Mouse (Mus musculus) liver, embryonic 14.5 days (tissue): ENCODE measurements at regions not wholly inside any gene's neighbourhood (a gene's known extent, or its start where the extent isn't known, plus 50 kb on each side); places are given as distances from the start of the nearest gene placed in this dataset.
A peak's percentile ranks its signal among the peaks of the same experiment; 100 is the strongest.

Source experiments
- ATAC-seq: fragments of 200-750 bp; cut with Nextera tagmentation; 2 replicates; pipeline ENCODE4 v1.8.0; 2017; ENCODE audit warnings: moderate number of reproducible peaks, mild to moderate bottlenecking, moderate library complexity; ENCODE audit not compliant: insufficient read depth
- DNase-seq, 3 experiments: peaks; one replicate each; pipeline ENCODE4 v3.0.0-alpha.2; 2012 to 2013; ENCODE audit warnings: low read depth in 3 of 3, low spot score in 3 of 3
- H3K27ac ChIP-seq: fragments of 300-500 bp; sonication (generic); 2 replicates; pipeline ENCODE4 v1.5.1; 2014; ENCODE audit warnings: moderate library complexity, mild to moderate bottlenecking, control low read depth, inconsistent platforms
- H3K27me3 ChIP-seq: fragments of 300-500 bp; sonication (generic); 2 replicates; pipeline ENCODE4 v1.6.1; 2014; ENCODE audit warnings: mild to moderate bottlenecking, low read length, moderate library complexity; ENCODE audit not compliant: control insufficient read depth, insufficient read depth
- H3K36me3 ChIP-seq: fragments of 300-500 bp; sonication (generic); replicated peaks from 2 replicates; pipeline ENCODE4 v1.6.1; 2014; ENCODE audit warnings: low read depth; ENCODE audit not compliant: control insufficient read depth, insufficient read depth
- H3K4me1 ChIP-seq, 2 experiments: fragments of 200-500 bp in 1 of 2; fragments of 300-500 bp in 1 of 2; sonication (generic) in 1 of 2; replicated peaks; 2 replicates each; pipeline ENCODE4 v1.6.1; 2012 to 2014; ENCODE audit warnings: antibody characterized with exemption in 1 of 2, inconsistent platforms in 1 of 2, low read length in 1 of 2; ENCODE audit not compliant: control insufficient read depth in 2 of 2, insufficient read depth in 2 of 2
- H3K4me2 ChIP-seq: fragments of 300-500 bp; sonication (generic); 2 replicates; pipeline ENCODE4 v1.6.1; 2014; ENCODE audit warnings: low read depth, mild to moderate bottlenecking, control low read depth, moderate library complexity
- H3K4me3 ChIP-seq, 2 experiments: fragments of 200-500 bp in 1 of 2; fragments of 300-500 bp in 1 of 2; sonication (generic) in 1 of 2; 2 replicates each; pipeline ENCODE4 v1.5.1; 2012 to 2014; ENCODE audit warnings: low read depth in 2 of 2, low read length in 2 of 2, mild to moderate bottlenecking in 2 of 2, control low read depth in 1 of 2, inconsistent platforms in 1 of 2, moderate library complexity in 1 of 2; ENCODE audit not compliant: insufficient read depth in 1 of 2
- H3K9ac ChIP-seq: fragments of 300-500 bp; sonication (generic); replicated peaks from 2 replicates; pipeline ENCODE4 v1.6.1; 2014; ENCODE audit warnings: mild to moderate bottlenecking, control low read depth, moderate library complexity
- H3K9me3 ChIP-seq: fragments of 300-500 bp; sonication (generic); 2 replicates; pipeline ENCODE4 v1.6.1; 2016; ENCODE audit warnings: low read length, mixed read lengths; ENCODE audit not compliant: control insufficient read depth
- CTCF ChIP-seq: IDR thresholded peaks from 2 replicates; pipeline ENCODE4 v1.5.1; 2016; ENCODE audit warnings: antibody characterized with exemption, low read depth, control low read depth
- EP300 ChIP-seq: IDR thresholded peaks from 2 replicates; pipeline ENCODE4 v1.6.1; 2016; ENCODE audit warnings: antibody characterized with exemption, low read depth
- WGBS: fragments of 180-500 bp; shearing (Covaris S2); extraction: QIAGEN DNeasy Blood & Tissue Kit; methylation state at CpG from one replicate; pipeline ENCODE4 v1.1.7; 2014; ENCODE audit not compliant: insufficient replicate concordance; 5-methylcytosine and 5-hydroxymethylcytosine counted together

DNA sequence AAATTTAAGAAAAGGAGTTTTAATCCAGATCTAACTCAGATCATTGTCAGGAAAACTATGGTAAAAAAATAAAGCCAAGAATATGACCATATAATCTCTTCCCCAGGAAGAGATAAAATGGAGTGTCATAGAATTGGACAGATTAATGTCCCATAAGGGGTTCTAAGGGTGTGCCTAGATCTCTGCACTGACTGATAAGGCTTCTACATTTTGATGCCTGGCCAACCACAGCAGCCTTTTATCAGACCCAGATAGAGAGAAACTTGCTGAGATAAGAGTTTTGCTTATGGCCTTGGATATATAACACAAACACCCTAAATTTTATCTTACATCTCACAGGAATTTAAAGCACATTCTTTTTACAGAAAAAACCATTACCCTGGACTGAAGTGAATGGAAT, 351.3 kb upstream of the Ccdc54 start:
- Histone ChIP-seq H3K4me2 (no peak overlapping the region), H3K9me3 (no peaks in the 10 kb centered on the region), H3K4me1 (no peaks in the 10 kb centered on the region), H3K36me3 (no peaks in the 10 kb centered on the region), H3K27me3 (no peaks in the 10 kb centered on the region), H3K4me3 (no peak overlapping the region), H3K27ac (no peak overlapping the region), H3K9ac (no peak overlapping the region)
- DNase-seq (no peak), ATAC-seq (no peak)
- TF ChIP-seq CTCF (no peak), EP300 (no peak)

DNA sequence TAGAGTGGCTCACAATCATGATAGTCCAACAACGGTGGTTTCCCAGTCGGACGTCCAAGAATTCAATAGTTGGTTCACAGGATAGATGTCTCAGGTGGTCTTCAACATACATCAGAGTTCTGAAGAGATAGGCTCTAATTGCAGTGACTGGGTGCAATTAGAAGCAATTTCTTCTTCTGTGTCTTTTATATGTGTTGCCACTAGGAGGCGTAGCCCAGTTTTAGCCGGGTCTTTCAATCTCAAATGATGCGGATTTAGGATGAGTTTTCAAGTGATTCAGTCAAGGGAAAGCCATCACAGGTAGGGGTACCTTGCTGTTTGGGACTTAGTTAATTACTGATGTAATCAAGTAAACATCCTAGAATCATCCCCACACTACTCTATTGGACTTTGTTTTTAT, 348.4 kb upstream of the Ccdc54 start:
- Histone ChIP-seq H3K9me3 (no peaks in the 10 kb centered on the region), H3K27me3 (no peaks in the 10 kb centered on the region), H3K9ac (no peak overlapping the region), H3K4me2 (no peak overlapping the region), H3K36me3 (no peaks in the 10 kb centered on the region), H3K27ac (no peak overlapping the region), H3K4me1 (no peaks in the 10 kb centered on the region), H3K4me3 (no peak overlapping the region)
- DNase-seq (no peak), ATAC-seq (no peak)
- WGBS = 25% methylated on average over 6 of the region's 6 CpGs
- TF ChIP-seq EP300 (no peak), CTCF (peak; percentile 22; the same call in 1 of the 2 replicates)

DNA sequence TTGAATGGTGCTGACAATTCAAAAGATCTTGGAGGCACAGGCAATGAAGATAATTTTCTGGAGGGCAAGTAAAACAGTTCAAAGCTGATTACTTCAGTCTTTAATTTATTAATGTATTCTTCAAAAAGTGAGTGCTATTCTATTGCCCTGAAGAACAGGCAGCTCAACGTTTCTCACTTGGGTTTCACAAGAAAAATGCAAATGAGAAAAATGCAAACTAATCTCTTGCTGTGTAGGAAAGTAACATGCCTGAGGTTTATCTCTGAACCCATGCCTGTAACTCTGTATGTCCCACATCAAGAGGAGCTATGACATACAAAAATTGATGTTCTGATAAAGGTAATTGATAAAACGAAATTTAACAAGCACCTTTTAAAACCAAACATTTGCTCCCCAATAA, 316.8 kb upstream of the Ccdc54 start:
- no peaks in the 10 kb centered on the region for H3K36me3 ChIP-seq
- H3K27ac ChIP-seq = no peak overlapping the region
- H3K9ac ChIP-seq = no peak overlapping the region
- H3K4me3 ChIP-seq = no peak overlapping the region
- H3K4me1 ChIP-seq = no peaks in the 10 kb centered on the region
- no peak overlapping the region for H3K4me2 ChIP-seq
- no peaks in the 10 kb centered on the region for H3K9me3 ChIP-seq
- no peak for DNase-seq
- 33% methylated on average over 2 of the region's 2 CpGs for WGBS
- no peak for TF ChIP-seq CTCF
- TF ChIP-seq EP300 = no peak
- ATAC-seq = no peak
- H3K27me3 ChIP-seq = no peaks in the 10 kb centered on the region

DNA sequence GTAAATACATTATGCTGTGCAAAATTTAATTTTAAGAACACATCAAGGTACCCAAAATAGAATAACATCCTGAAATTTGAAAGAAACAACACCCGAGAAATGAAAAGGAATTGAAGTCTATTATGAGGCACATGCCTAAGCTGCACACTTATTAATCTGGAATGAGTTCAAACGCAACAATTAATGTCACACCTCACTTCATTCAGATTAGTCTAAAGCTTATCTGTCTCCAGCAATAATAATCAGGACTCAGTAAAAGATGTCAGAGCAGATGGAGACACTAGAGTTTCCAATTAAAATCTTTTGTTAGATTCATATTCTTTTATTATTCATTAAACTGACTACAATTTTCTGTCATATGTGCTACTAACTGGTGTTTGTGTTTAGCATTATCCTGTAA, 308.2 kb upstream of the Ccdc54 start:
- Histone ChIP-seq H3K4me2 (no peak overlapping the region), H3K9me3 (no peaks in the 10 kb centered on the region), H3K4me1 (no peaks in the 10 kb centered on the region), H3K36me3 (no peaks in the 10 kb centered on the region), H3K4me3 (no peak overlapping the region), H3K27ac (no peak overlapping the region), H3K27me3 (no peaks in the 10 kb centered on the region), H3K9ac (no peak overlapping the region)
- 56% methylated on average over 2 of the region's 2 CpGs for WGBS
- TF ChIP-seq CTCF = no peak
- no peak for TF ChIP-seq EP300
- DNase-seq = no peak
- ATAC-seq = no peak

DNA sequence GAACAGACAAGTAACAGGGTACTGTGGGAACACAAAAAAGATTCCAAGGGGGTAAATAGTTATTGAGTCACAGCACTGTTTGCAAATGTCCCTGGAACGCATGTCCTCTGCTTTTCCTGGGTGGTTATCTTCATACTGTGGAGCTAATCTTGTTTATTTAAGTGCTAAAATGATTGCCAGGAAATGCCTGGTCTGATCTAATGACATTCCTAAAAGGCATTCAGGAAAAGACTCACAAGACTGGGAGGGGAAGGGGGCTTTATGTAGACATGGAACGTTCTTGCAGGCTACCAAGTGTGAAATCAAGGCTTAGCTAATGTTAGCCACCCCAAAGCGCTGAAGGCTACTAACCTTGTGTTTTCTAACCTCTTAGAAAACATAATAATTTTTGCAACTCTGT, 287.0 kb upstream of the Ccdc54 start:
- 31% methylated on average over 3 of the region's 3 CpGs for WGBS
- Histone ChIP-seq H3K27ac (no peak overlapping the region), H3K27me3 (no peaks in the 10 kb centered on the region), H3K9ac (no peak overlapping the region), H3K4me2 (no peak overlapping the region), H3K4me3 (no peak overlapping the region), H3K4me1 (no peaks in the 10 kb centered on the region), H3K9me3 (no peaks in the 10 kb centered on the region), H3K36me3 (no peaks in the 10 kb centered on the region)
- TF ChIP-seq CTCF = no peak
- TF ChIP-seq EP300 = no peak
- DNase-seq (no peak), ATAC-seq (no peak)

DNA sequence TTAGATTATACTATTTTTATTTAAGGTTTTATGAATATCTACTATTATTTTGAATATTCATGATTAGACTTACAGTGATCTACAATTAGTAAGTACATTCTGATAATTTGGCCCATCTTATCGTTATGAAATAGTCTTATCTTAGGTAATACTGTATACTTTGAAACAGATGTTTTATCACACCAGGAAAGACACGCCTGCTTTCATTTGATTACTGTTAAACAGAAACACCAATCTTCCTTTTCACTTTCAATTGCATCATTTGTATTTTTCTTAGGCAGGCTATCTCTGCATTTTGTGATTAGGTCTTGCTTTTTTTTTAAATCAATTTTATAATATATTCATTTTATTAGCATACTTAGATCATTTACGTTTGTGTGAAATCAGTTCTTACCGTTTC, 280.4 kb upstream of the Ccdc54 start:
- TF ChIP-seq EP300 (no peak), CTCF (no peak)
- H3K4me1 ChIP-seq = no peaks in the 10 kb centered on the region
- no peaks in the 10 kb centered on the region for H3K36me3 ChIP-seq
- H3K4me3 ChIP-seq = no peak overlapping the region
- H3K9me3 ChIP-seq = no peaks in the 10 kb centered on the region
- no peak for DNase-seq
- no peaks in the 10 kb centered on the region for H3K27me3 ChIP-seq
- H3K9ac ChIP-seq = no peak overlapping the region
- H3K4me2 ChIP-seq = no peak overlapping the region
- no peak overlapping the region for H3K27ac ChIP-seq
- 56% methylated on average over 4 of the region's 4 CpGs for WGBS
- ATAC-seq = no peak
